Mouse (Mus musculus) hindlimb bud, embryonic 11.5 days (tissue): Measurements from ENCODE around the gene Grik4.

Experiments
- DNase-seq: peaks from one replicate; pipeline ENCODE4 v3.0.0-alpha.2; 2012; ENCODE audit warnings: low read depth, low spot score; ENCODE audit errors: extremely low spot score

The Grik4 gene

GRCm38 (mm10) chr9:42754699-42755098 lies 189.6 kb downstream of the Grik4 start:
- no peak for DNase-seq

- no peak for DNase-seq
Measured at GRCm38 (mm10) chr9:42751160-42751559, 193.1 kb downstream of the Grik4 start.

GRCm38 (mm10) chr9:42750176-42750575 lies 194.1 kb downstream of the Grik4 start:
- no peak for DNase-seq

- no peak for DNase-seq
Measured at GRCm38 (mm10) chr9:42745982-42746381, 198.3 kb downstream of the Grik4 start.

- DNase-seq, result no peak
Measured at GRCm38 (mm10) chr9:42742385-42742784, 201.9 kb downstream of the Grik4 start.

GRCm38 (mm10) chr9:42736697-42737335 lies 207.5 kb downstream of the Grik4 start:
- DNase-seq, result no peak

- no peak for DNase-seq
Measured at GRCm38 (mm10) chr9:42735086-42735485, 209.2 kb downstream of the Grik4 start.

GRCm38 (mm10) chr9:42732731-42733318 lies 211.5 kb downstream of the Grik4 start:
- no peak for DNase-seq

- DNase-seq, result no peak
Measured at GRCm38 (mm10) chr9:42728472-42728871, 215.8 kb downstream of the Grik4 start.

- no peak for DNase-seq
Measured at GRCm38 (mm10) chr9:42727661-42728060, 216.6 kb downstream of the Grik4 start.

GRCm38 (mm10) chr9:42727186-42727585 lies 217.1 kb downstream of the Grik4 start:
- no peak for DNase-seq

GRCm38 (mm10) chr9:42724099-42724498 lies 220.2 kb downstream of the Grik4 start:
- DNase-seq, result no peak

- DNase-seq, result no peak
Measured at GRCm38 (mm10) chr9:42722501-42722900, 221.8 kb downstream of the Grik4 start.

- DNase-seq, result no peak
Measured at GRCm38 (mm10) chr9:42721718-42722117, 222.6 kb downstream of the Grik4 start.

GRCm38 (mm10) chr9:42721146-42721545 lies 223.1 kb downstream of the Grik4 start:
- no peak for DNase-seq

GRCm38 (mm10) chr9:42713912-42714311 lies 230.4 kb downstream of the Grik4 start:
- no peak for DNase-seq

GRCm38 (mm10) chr9:42705848-42706247 lies 238.4 kb downstream of the Grik4 start:
- no peak for DNase-seq

- DNase-seq, result no peak
Measured at GRCm38 (mm10) chr9:42703191-42703854, 241.0 kb downstream of the Grik4 start.

GRCm38 (mm10) chr9:42702231-42703132 lies 241.8 kb downstream of the Grik4 start:
- no peak for DNase-seq

- DNase-seq, result no peak
Measured at GRCm38 (mm10) chr9:42701729-42702128, 242.6 kb downstream of the Grik4 start.

GRCm38 (mm10) chr9:42693024-42693423 lies 251.3 kb downstream of the Grik4 start:
- no peak for DNase-seq
